Mouse (Mus musculus) erythroblast, embryonic 14.5 days (primary cell): Measurements from ENCODE around the gene Ldlrad3.

ENCODE experiments used
- GATA1 ChIP-seq: IDR thresholded peaks from 2 replicates; pipeline ENCODE4 v1.6.1; 2012; ENCODE audit warnings: low read length, inconsistent platforms, mixed read lengths
- TAL1 ChIP-seq: IDR thresholded peaks from 3 replicates; pipeline ENCODE4 v1.6.1; 2012; ENCODE audit warnings: low read length, inconsistent platforms, mixed read lengths

DNA sequence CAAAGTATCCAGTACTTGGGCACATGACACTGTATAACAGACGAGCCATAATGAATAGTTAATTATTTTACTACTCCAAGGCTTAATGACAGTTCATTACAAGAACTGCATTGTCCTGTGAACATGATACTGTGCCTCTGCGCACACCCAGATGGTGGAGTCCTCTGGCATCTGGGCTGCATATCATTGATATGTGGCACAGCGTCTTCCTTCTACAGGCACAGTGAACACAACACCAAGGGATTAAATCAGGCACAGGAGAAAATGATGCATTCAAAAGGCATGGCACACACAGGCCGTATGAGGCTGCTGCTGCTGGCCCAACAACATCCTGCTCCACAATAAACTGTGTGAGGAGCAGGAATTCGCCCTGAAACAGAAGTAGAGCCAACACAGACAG lies 156.5 kb downstream of the Ldlrad3 start:
- no peak for TF ChIP-seq GATA1
- no peak for TF ChIP-seq TAL1
